Mouse (Mus musculus) lung, embryonic 15.5 days (tissue): ENCODE results near the gene Hcn2. TPM values are rescaled to one million over a fixed set of nuclear protein-coding genes. Genes with fewer than 3 reads are reported as not detected.

Experiments used
- ATAC-seq: fragments of 200-750 bp; cut with Nextera tagmentation; 2 replicates; pipeline ENCODE4 v1.8.0; 2017; ENCODE audit warnings: moderate number of reproducible peaks, borderline replicate concordance; ENCODE audit not compliant: low FRiP score, low TSS enrichment; ENCODE audit errors: extremely low read depth
- H3K27ac ChIP-seq: fragments of 300-500 bp; sonication (generic); 2 replicates; pipeline ENCODE4 v1.5.1; 2015; ENCODE audit warnings: moderate library complexity, mild to moderate bottlenecking, inconsistent platforms
- H3K27me3 ChIP-seq: fragments of 300-500 bp; sonication (generic); 2 replicates; pipeline ENCODE4 v1.6.1; 2015; ENCODE audit warnings: inconsistent platforms
- H3K36me3 ChIP-seq: fragments of 300-500 bp; sonication (generic); 2 replicates; pipeline ENCODE4 v1.6.1; 2015; ENCODE audit warnings: inconsistent platforms
- H3K4me1 ChIP-seq: fragments of 300-500 bp; sonication (generic); 2 replicates; pipeline ENCODE4 v1.6.1; 2015; ENCODE audit warnings: inconsistent platforms
- H3K4me2 ChIP-seq: fragments of 300-500 bp; sonication (generic); 2 replicates; pipeline ENCODE4 v1.6.1; 2015; ENCODE audit warnings: inconsistent platforms, mild to moderate bottlenecking, moderate library complexity
- H3K4me3 ChIP-seq: fragments of 300-500 bp; sonication (generic); 2 replicates; pipeline ENCODE4 v1.5.1; 2015; ENCODE audit warnings: mild to moderate bottlenecking, inconsistent platforms
- H3K9ac ChIP-seq: fragments of 300-500 bp; sonication (generic); 2 replicates; pipeline ENCODE4 v1.6.1; 2015; ENCODE audit warnings: inconsistent platforms
- H3K9me3 ChIP-seq: fragments of 300-500 bp; sonication (generic); 2 replicates; pipeline ENCODE4 v1.6.1; 2016; ENCODE audit warnings: inconsistent platforms
- WGBS: fragments of 180-500 bp; shearing (Covaris S2); methylation state at CpG from one replicate; pipeline ENCODE4 v1.1.7; 2015; 5-methylcytosine and 5-hydroxymethylcytosine counted together
- polyA plus RNA-seq: library from polyadenylated mRNA; unstranded; fragments of >200 nt; fragmentation: Nextera tagmentation; extraction: Ambion mirVana; gene quantifications from 2 replicates; pipeline ENCODE4 v1.2.1, GENCODE M21; 2015

Hcn2 gene
- polyA plus RNA-seq, 1 experiment from 2014 or later, result 0.10 TPM

- peak; percentile 8; the same call in 1 of the 2 replicates for ATAC-seq
- peak overlapping the region; percentile 69 for H3K4me3 ChIP-seq
- 31% methylated on average over 11 of the region's 11 CpGs for WGBS
- H3K27me3 ChIP-seq, result no peaks in the 10 kb centered on the region
- peaks cover 19% of the 10 kb centered on the region for H3K36me3 ChIP-seq
- H3K9me3 ChIP-seq, result no peaks in the 10 kb centered on the region
- H3K27ac ChIP-seq, result peak overlapping the region; percentile 79
- H3K9ac ChIP-seq, result peak overlapping the region; percentile 39
- peaks cover 25% of the 10 kb centered on the region for H3K4me1 ChIP-seq
- H3K4me2 ChIP-seq, result peak overlapping the region; percentile 65
Observed at GRCm38 (mm10) chr10:79680606-79681495, 35.6 kb upstream of the Hcn2 start.

GRCm38 (mm10) chr10:79681591-79682245 is 34.7 kb upstream of the Hcn2 start, which contains the start of gene Cdc34:
Gene Cdc34, plus strand, starts transcription at chr10:79682195.
- Histone ChIP-seq H3K4me3 (peak within 1 kb of the TSS; percentile 69), H3K36me3 (peaks cover 27% of the 10 kb centered on the region), H3K27ac (peak within 1 kb of the TSS; percentile 79), H3K9me3 (no peaks in the 10 kb centered on the region), H3K4me2 (peak within 1 kb of the TSS; percentile 91), H3K27me3 (no peaks in the 10 kb centered on the region), H3K9ac (peak within 1 kb of the TSS; percentile 86), H3K4me1 (peaks cover 25% of the 10 kb centered on the region)
- under 1% methylated on average over 73 of the region's 84 CpGs for WGBS
- peak; percentile 95 for ATAC-seq

- Histone ChIP-seq H3K4me2 (peak overlapping the region; percentile 91), H3K9me3 (no peaks in the 10 kb centered on the region), H3K27ac (peak overlapping the region; percentile 72), H3K4me1 (peaks cover 25% of the 10 kb centered on the region), H3K4me3 (peak overlapping the region; percentile 69), H3K27me3 (no peaks in the 10 kb centered on the region), H3K9ac (peak overlapping the region; percentile 86), H3K36me3 (peaks cover 36% of the 10 kb centered on the region)
- WGBS, result under 1% methylated on average over 10 of the region's 10 CpGs
- ATAC-seq, result 0 out of 2 replicates have a peak, but pooled peaks have one; percentile 2
Observed at GRCm38 (mm10) chr10:79682551-79682915, 33.9 kb upstream of the Hcn2 start.

GRCm38 (mm10) chr10:79682916-79683582 is 33.4 kb upstream of the Hcn2 start:
- H3K9ac ChIP-seq, result peak overlapping the region; percentile 86
- H3K4me1 ChIP-seq, result peaks cover 25% of the 10 kb centered on the region
- no peak for ATAC-seq

GRCm38 (mm10) chr10:79683726-79684640 is 32.5 kb upstream of the Hcn2 start:
- H3K36me3 ChIP-seq, result peaks cover 50% of the 10 kb centered on the region
- no peaks in the 10 kb centered on the region for H3K9me3 ChIP-seq
- peak overlapping the region; percentile 69 for H3K4me3 ChIP-seq
- ATAC-seq, result no peak
- peak overlapping the region; percentile 86 for H3K9ac ChIP-seq
- no peak overlapping the region for H3K27ac ChIP-seq
- H3K27me3 ChIP-seq, result no peaks in the 10 kb centered on the region
- WGBS, result 74% methylated on average over 6 of the region's 6 CpGs
- peaks cover 25% of the 10 kb centered on the region for H3K4me1 ChIP-seq
- H3K4me2 ChIP-seq, result peak overlapping the region; percentile 91

More at GRCm38 (mm10) chr10:79682916-79683582, 33.4 kb upstream of the Hcn2 start:
- H3K27me3 ChIP-seq, result no peaks in the 10 kb centered on the region
- H3K27ac ChIP-seq, result peak overlapping the region; percentile 72
- no peaks in the 10 kb centered on the region for H3K9me3 ChIP-seq
- peak overlapping the region; percentile 91 for H3K4me2 ChIP-seq
- peaks cover 41% of the 10 kb centered on the region for H3K36me3 ChIP-seq
- 4% methylated on average over 10 of the region's 10 CpGs for WGBS
- peak overlapping the region; percentile 69 for H3K4me3 ChIP-seq

GRCm38 (mm10) chr10:79684770-79685600 is 31.4 kb upstream of the Hcn2 start:
- Histone ChIP-seq H3K36me3 (peaks cover 54% of the 10 kb centered on the region), H3K4me2 (no peak overlapping the region), H3K4me1 (peaks cover 25% of the 10 kb centered on the region), H3K27me3 (no peaks in the 10 kb centered on the region), H3K9me3 (no peaks in the 10 kb centered on the region), H3K9ac (no peak overlapping the region; the same call in 1 of the 2 replicates), H3K27ac (no peak overlapping the region), H3K4me3 (no peak overlapping the region)
- WGBS, result 92% methylated on average over 25 of the region's 25 CpGs
- no peak for ATAC-seq

GRCm38 (mm10) chr10:79686219-79686618 is 30.2 kb upstream of the Hcn2 start:
- Histone ChIP-seq H3K9me3 (no peaks in the 10 kb centered on the region), H3K27me3 (no peaks in the 10 kb centered on the region), H3K4me2 (no peak overlapping the region), H3K36me3 (peaks cover 54% of the 10 kb centered on the region), H3K4me3 (no peak overlapping the region), H3K9ac (no peak overlapping the region), H3K4me1 (peaks cover 18% of the 10 kb centered on the region), H3K27ac (no peak overlapping the region)
- ATAC-seq, result no peak
- 92% methylated on average over 2 of the region's 2 CpGs for WGBS

GRCm38 (mm10) chr10:79686691-79687090 is 29.7 kb upstream of the Hcn2 start:
- no peak for ATAC-seq
- H3K36me3 ChIP-seq, result peaks cover 54% of the 10 kb centered on the region
- no peak overlapping the region for H3K27ac ChIP-seq
- H3K4me1 ChIP-seq, result peaks cover 16% of the 10 kb centered on the region
- H3K4me2 ChIP-seq, result no peak overlapping the region
- no peak overlapping the region for H3K9ac ChIP-seq
- WGBS, result 88% methylated on average over 1 of the region's 1 CpGs
- H3K9me3 ChIP-seq, result no peaks in the 10 kb centered on the region
- no peaks in the 10 kb centered on the region for H3K27me3 ChIP-seq
- no peak overlapping the region for H3K4me3 ChIP-seq

GRCm38 (mm10) chr10:79687513-79687912 is 28.9 kb upstream of the Hcn2 start:
- H3K4me3 ChIP-seq, result no peak overlapping the region
- no peaks in the 10 kb centered on the region for H3K9me3 ChIP-seq
- peaks cover 16% of the 10 kb centered on the region for H3K4me1 ChIP-seq
- no peak overlapping the region for H3K4me2 ChIP-seq
- H3K27me3 ChIP-seq, result no peaks in the 10 kb centered on the region
- no peak overlapping the region for H3K27ac ChIP-seq
- WGBS, result 98% methylated on average over 6 of the region's 6 CpGs
- H3K36me3 ChIP-seq, result peaks cover 54% of the 10 kb centered on the region
- no peak for ATAC-seq
- H3K9ac ChIP-seq, result no peak overlapping the region

GRCm38 (mm10) chr10:79688720-79689119 is 27.7 kb upstream of the Hcn2 start, which contains the start of gene Gzmm:
Gene Gzmm, plus strand, starts transcription at chr10:79689020.
- no peak for ATAC-seq
- Histone ChIP-seq H3K9me3 (no peaks in the 10 kb centered on the region), H3K4me2 (no peak within 1 kb of the TSS), H3K9ac (no peak within 1 kb of the TSS), H3K27me3 (no peaks in the 10 kb centered on the region), H3K4me3 (no peak within 1 kb of the TSS), H3K36me3 (peaks cover 54% of the 10 kb centered on the region), H3K4me1 (peaks cover 7% of the 10 kb centered on the region), H3K27ac (no peak within 1 kb of the TSS)
- 82% methylated on average over 4 of the region's 4 CpGs for WGBS
